Mouse (Mus musculus): ENCODE measurements around the gene Heg1. TPM values are rescaled to one million over a fixed set of nuclear protein-coding genes. Genes with fewer than 3 reads are reported as not detected.

The Heg1 gene
- polyA plus RNA-seq, 1 experiment from 2014 or later: 4.6 TPM

DNA sequence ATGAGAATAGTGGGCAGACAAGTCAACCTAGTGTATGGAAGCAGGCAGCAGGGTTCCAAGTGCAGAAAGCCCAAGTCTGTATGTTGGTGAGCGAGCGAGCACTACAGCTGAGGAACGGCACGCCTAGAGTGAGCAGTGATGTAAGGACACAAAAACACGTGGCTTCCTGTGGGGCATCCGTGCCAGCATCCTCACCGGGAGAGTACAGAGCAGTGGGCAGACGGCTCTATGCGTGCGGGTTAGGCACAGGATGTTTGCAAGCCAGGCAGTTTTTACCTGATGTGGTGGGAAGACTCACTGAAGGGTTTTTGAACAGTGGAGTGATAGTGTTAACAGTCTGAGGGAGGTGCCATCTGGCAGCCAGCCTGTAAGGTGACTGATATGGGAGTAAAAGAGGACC, 23.9 kb downstream of the Heg1 start:
- Histone ChIP-seq H3K27ac (ENCODE audit: low read length) (no peak overlapping the region), H3K27me3 (ENCODE audit: control insufficient read depth, insufficient read depth, low read depth, low read length) (no peaks in the 10 kb centered on the region), H3K4me2 (ENCODE audit: low read depth, low read length) (no peak overlapping the region), H3K36me3 (ENCODE audit: control insufficient read depth, insufficient read depth) (peaks cover 2% of the 10 kb centered on the region; the same call in 1 of the 2 replicates), H3K9ac (ENCODE audit: low read depth, low read length) (no peak overlapping the region), H3K4me1 (ENCODE audit: control insufficient read depth, low read depth, low read length) (no peaks in the 10 kb centered on the region; the same call in 1 of the 2 replicates), H3K9me3 (replicated peaks; ENCODE audit: control insufficient read depth, low read length) (no peaks in the 10 kb centered on the region), H3K4me3 (ENCODE audit: low read depth, low read length) (no peak overlapping the region)
- WGBS (ENCODE audit: insufficient replicate concordance): 72% methylated on average over 10 of the region's 10 CpGs
- ATAC-seq (ENCODE audit: low read depth): no peak

DNA sequence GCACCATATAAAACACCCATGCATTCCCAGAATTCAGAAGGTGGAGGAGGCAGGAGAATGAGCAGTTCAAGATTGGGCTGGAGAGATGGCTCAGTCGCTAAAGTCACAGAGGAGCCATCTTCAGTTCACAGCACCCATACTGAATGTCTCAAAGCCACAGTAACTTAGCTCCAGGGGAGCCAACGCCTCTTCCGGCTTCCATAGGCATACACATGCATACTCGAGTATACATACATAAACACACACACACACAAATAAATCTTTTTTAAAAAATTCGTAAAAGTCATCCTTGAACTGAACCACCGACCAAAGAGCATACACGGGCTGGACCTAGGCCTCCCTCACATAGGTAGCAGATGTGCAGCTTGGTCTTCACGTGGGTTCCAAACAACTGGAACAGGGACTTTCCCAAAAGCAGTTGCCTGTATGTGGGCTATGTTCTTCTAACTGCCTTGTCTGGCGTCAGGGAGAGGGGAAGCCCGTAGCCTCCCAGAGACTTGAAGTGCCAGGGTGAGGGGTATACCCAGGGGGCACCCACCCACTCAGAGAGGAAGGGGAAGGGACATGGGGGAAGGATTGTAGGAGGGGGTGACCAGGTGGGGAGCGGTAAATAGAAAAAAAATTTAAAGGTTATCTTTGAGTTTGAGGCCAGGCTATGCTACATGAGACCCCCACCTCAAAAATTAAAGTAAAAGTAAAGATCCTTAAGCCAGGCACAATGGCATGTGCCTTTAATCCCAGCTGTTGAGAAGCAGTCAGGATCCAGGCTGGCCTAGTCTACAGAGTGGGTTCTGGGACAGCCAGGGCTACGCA, 24.6 kb downstream of the Heg1 start:
- H3K4me2 ChIP-seq (ENCODE audit: low read depth, low read length): no peak overlapping the region
- no peak overlapping the region for H3K4me3 ChIP-seq (ENCODE audit: low read depth, low read length)
- no peaks in the 10 kb centered on the region for H3K9me3 ChIP-seq (replicated peaks; ENCODE audit: control insufficient read depth, low read length)
- H3K36me3 ChIP-seq (ENCODE audit: control insufficient read depth, insufficient read depth): peaks cover 2% of the 10 kb centered on the region; the same call in 1 of the 2 replicates
- WGBS (ENCODE audit: insufficient replicate concordance): 80% methylated on average over 12 of the region's 12 CpGs
- H3K4me1 ChIP-seq (ENCODE audit: control insufficient read depth, low read depth, low read length): no peaks in the 10 kb centered on the region; the same call in 1 of the 2 replicates
- H3K27ac ChIP-seq (ENCODE audit: low read length): no peak overlapping the region
- H3K9ac ChIP-seq (ENCODE audit: low read depth, low read length): no peak overlapping the region
- ATAC-seq (ENCODE audit: low read depth): no peak
- H3K27me3 ChIP-seq (ENCODE audit: control insufficient read depth, insufficient read depth, low read depth, low read length): no peaks in the 10 kb centered on the region

DNA sequence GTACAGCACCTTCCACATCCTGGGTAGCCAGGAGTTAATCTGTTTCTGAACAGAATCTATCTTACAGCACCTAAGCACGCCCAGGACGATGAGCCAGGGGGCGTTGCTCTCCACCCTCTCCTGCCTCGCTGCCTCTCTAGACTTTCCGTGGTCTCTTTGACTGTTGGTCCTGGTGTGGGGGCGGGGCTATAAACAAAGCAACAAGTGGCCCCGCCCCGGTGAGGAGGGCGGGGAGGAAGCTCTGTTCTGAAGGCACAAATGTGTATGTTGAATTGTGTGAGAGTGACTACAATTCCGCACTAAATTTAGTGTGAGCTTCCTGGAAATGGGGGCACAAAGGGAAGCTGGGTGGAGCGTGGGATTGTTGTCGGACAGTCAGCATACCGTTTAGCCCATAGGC, 30.1 kb downstream of the Heg1 start:
- Histone ChIP-seq H3K9me3 (replicated peaks; ENCODE audit: control insufficient read depth, low read length) (no peaks in the 10 kb centered on the region), H3K27ac (ENCODE audit: low read length) (no peak overlapping the region), H3K4me2 (ENCODE audit: low read depth, low read length) (peak overlapping the region; percentile 48), H3K4me3 (ENCODE audit: low read depth, low read length) (peak overlapping the region; percentile 23), H3K27me3 (ENCODE audit: control insufficient read depth, insufficient read depth, low read depth, low read length) (no peaks in the 10 kb centered on the region), H3K36me3 (ENCODE audit: control insufficient read depth, insufficient read depth) (peaks cover 2% of the 10 kb centered on the region; the same call in 1 of the 2 replicates), H3K4me1 (ENCODE audit: control insufficient read depth, low read depth, low read length) (peaks cover 8% of the 10 kb centered on the region), H3K9ac (ENCODE audit: low read depth, low read length) (peak overlapping the region; percentile 18; the same call in 1 of the 2 replicates)
- peak; percentile 80 for ATAC-seq (ENCODE audit: low read depth)
- WGBS (ENCODE audit: insufficient replicate concordance): 5% methylated on average over 13 of the region's 13 CpGs

DNA sequence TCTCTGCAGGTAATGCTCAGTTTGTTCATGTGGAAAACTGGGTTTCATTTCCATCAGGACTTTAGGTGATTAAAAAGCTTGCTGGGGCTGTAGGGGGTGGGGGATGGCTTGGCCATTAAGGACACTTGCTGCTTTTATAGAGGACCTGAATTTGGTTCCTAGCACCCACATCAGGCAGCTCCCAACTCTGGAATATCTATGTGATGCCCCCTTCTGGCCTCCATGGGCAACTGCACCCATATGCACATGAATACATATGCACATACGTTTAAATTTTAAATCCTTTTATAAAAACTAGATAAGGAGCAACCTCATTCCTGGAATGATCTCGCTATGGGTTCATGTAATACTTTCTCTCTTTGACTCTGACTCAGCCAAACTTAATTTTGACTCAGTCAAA, 39.1 kb downstream of the Heg1 start:
- no peak overlapping the region for H3K4me3 ChIP-seq (ENCODE audit: low read depth, low read length)
- H3K4me2 ChIP-seq (ENCODE audit: low read depth, low read length): no peak overlapping the region
- ATAC-seq (ENCODE audit: low read depth): no peak
- peaks cover 11% of the 10 kb centered on the region; the same call in 1 of the 2 replicates for H3K36me3 ChIP-seq (ENCODE audit: control insufficient read depth, insufficient read depth)
- WGBS (ENCODE audit: insufficient replicate concordance): 76% methylated on average over 2 of the region's 2 CpGs
- no peaks in the 10 kb centered on the region for H3K9me3 ChIP-seq (replicated peaks; ENCODE audit: control insufficient read depth, low read length)
- no peaks in the 10 kb centered on the region for H3K27me3 ChIP-seq (ENCODE audit: control insufficient read depth, insufficient read depth, low read depth, low read length)
- H3K9ac ChIP-seq (ENCODE audit: low read depth, low read length): no peak overlapping the region
- H3K4me1 ChIP-seq (ENCODE audit: control insufficient read depth, low read depth, low read length): peaks cover 5% of the 10 kb centered on the region
- H3K27ac ChIP-seq (ENCODE audit: low read length): no peak overlapping the region

DNA sequence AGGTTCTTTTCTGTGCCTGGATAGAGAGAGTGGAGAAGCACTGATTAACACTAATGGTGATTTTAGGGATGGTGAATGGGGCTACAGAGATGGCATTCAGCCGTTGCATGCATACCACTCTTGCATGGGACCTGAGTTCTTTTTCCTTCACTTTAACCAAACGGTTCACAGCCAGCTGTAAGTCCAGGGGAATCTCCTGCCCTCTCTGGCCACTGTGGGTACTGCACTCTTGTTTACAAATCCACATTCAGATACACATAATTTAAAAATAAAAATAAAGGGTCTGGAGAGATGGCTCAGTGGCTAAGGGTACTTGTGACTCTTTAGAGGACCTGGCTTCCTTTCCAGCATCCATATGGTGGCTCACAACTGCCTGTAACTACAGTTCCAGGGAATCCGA, 39.8 kb downstream of the Heg1 start:
- no peak for ATAC-seq (ENCODE audit: low read depth)
- Histone ChIP-seq H3K9ac (ENCODE audit: low read depth, low read length) (no peak overlapping the region), H3K27ac (ENCODE audit: low read length) (no peak overlapping the region), H3K27me3 (ENCODE audit: control insufficient read depth, insufficient read depth, low read depth, low read length) (no peaks in the 10 kb centered on the region), H3K36me3 (ENCODE audit: control insufficient read depth, insufficient read depth) (peaks cover 11% of the 10 kb centered on the region; the same call in 1 of the 2 replicates), H3K4me3 (ENCODE audit: low read depth, low read length) (no peak overlapping the region), H3K4me1 (ENCODE audit: control insufficient read depth, low read depth, low read length) (peaks cover 5% of the 10 kb centered on the region), H3K9me3 (replicated peaks; ENCODE audit: control insufficient read depth, low read length) (no peaks in the 10 kb centered on the region), H3K4me2 (ENCODE audit: low read depth, low read length) (no peak overlapping the region)
- WGBS (ENCODE audit: insufficient replicate concordance): 77% methylated on average over 3 of the region's 3 CpGs

DNA sequence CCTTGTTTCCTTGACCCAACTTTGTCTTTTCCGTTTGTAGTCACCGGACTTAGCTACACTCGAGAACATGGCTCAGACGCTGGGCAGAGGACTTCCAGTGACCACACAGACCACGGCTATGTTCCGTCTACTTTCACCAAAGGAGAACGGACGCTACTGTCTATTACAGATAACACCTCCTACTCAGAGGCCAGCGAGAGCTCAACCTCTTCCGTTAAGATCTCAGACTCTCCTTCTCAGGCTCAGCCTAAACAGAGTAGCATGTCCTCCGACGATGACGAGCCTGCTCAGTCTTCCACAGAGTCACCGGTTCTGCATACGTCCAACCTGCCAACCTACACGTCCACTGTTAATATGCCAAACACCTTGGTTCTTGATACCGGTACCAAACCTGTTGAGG, 42.1 kb downstream of the Heg1 start:
- 0 out of 2 replicates have a peak, but pooled peaks have one; percentile 19 for ATAC-seq (ENCODE audit: low read depth)
- peaks cover 11% of the 10 kb centered on the region; the same call in 1 of the 2 replicates for H3K36me3 ChIP-seq (ENCODE audit: control insufficient read depth, insufficient read depth)
- no peak overlapping the region for H3K9ac ChIP-seq (ENCODE audit: low read depth, low read length)
- H3K4me1 ChIP-seq (ENCODE audit: control insufficient read depth, low read depth, low read length): peaks cover 5% of the 10 kb centered on the region
- H3K4me3 ChIP-seq (ENCODE audit: low read depth, low read length): no peak overlapping the region
- H3K27me3 ChIP-seq (ENCODE audit: control insufficient read depth, insufficient read depth, low read depth, low read length): no peaks in the 10 kb centered on the region
- 54% methylated on average over 17 of the region's 17 CpGs for WGBS (ENCODE audit: insufficient replicate concordance)
- no peaks in the 10 kb centered on the region for H3K9me3 ChIP-seq (replicated peaks; ENCODE audit: control insufficient read depth, low read length)
- H3K4me2 ChIP-seq (ENCODE audit: low read depth, low read length): no peak overlapping the region
- H3K27ac ChIP-seq (ENCODE audit: low read length): no peak overlapping the region

DNA sequence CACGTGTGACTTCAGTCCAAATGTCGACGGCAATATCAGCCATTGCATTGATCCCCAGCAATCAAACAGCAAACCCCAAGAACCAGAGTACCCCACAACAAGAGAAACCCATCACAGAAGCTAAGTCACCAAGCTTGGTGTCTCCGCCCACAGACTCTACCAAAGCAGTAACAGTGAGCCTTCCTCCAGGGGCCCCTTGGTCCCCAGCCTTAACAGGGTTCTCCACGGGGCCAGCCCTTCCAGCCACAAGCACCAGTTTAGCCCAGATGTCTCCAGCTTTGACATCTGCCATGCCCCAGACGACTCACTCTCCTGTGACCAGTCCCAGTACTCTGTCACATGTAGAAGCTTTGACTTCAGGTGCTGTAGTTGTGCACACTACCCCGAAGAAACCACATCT, 42.7 kb downstream of the Heg1 start:
- Histone ChIP-seq H3K4me1 (ENCODE audit: control insufficient read depth, low read depth, low read length) (peaks cover 5% of the 10 kb centered on the region), H3K4me2 (ENCODE audit: low read depth, low read length) (no peak overlapping the region)
- ATAC-seq (ENCODE audit: low read depth): 0 out of 2 replicates have a peak, but pooled peaks have one; percentile 39

DNA sequence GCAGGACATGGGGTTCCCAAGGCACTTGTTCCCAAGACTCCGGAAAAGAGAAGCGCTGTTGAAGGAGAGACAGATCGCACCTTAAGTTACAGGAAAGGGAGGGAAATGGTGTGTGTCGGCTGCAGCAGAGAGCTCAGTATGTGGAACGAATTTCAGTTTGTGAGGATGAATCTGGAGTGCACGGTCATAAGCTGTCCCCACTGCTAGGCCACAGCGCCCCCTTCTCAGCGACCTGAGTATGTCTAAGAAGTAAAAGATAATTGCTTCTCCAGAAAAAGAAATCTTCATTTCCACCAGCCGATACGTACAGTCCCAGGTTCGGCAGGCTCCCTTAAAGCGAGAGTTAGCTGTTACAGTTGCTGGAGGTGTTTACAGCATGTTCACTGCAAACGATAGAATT, 44.3 kb downstream of the Heg1 start:
- H3K27me3 ChIP-seq (ENCODE audit: control insufficient read depth, insufficient read depth, low read depth, low read length): no peaks in the 10 kb centered on the region
- peaks cover 11% of the 10 kb centered on the region for H3K4me1 ChIP-seq (ENCODE audit: control insufficient read depth, low read depth, low read length)
- 76% methylated on average over 13 of the region's 13 CpGs for WGBS (ENCODE audit: insufficient replicate concordance)
- H3K27ac ChIP-seq (ENCODE audit: low read length): no peak overlapping the region
- peaks cover 10% of the 10 kb centered on the region; the same call in 1 of the 2 replicates for H3K36me3 ChIP-seq (ENCODE audit: control insufficient read depth, insufficient read depth)
- ATAC-seq (ENCODE audit: low read depth): no peak
- H3K4me2 ChIP-seq (ENCODE audit: low read depth, low read length): no peak overlapping the region
- no peak overlapping the region for H3K4me3 ChIP-seq (ENCODE audit: low read depth, low read length)
- no peak overlapping the region for H3K9ac ChIP-seq (ENCODE audit: low read depth, low read length)
- no peaks in the 10 kb centered on the region for H3K9me3 ChIP-seq (replicated peaks; ENCODE audit: control insufficient read depth, low read length)

More for the DNA sequence above, 42.7 kb downstream of the Heg1 start:
- peaks cover 11% of the 10 kb centered on the region; the same call in 1 of the 2 replicates for H3K36me3 ChIP-seq (ENCODE audit: control insufficient read depth, insufficient read depth)
- no peak overlapping the region for H3K4me3 ChIP-seq (ENCODE audit: low read depth, low read length)
- H3K9me3 ChIP-seq (replicated peaks; ENCODE audit: control insufficient read depth, low read length): no peaks in the 10 kb centered on the region
- no peaks in the 10 kb centered on the region for H3K27me3 ChIP-seq (ENCODE audit: control insufficient read depth, insufficient read depth, low read depth, low read length)
- no peak overlapping the region for H3K27ac ChIP-seq (ENCODE audit: low read length)
- WGBS (ENCODE audit: insufficient replicate concordance): 60% methylated on average over 7 of the region's 7 CpGs
- H3K9ac ChIP-seq (ENCODE audit: low read depth, low read length): no peak overlapping the region

DNA sequence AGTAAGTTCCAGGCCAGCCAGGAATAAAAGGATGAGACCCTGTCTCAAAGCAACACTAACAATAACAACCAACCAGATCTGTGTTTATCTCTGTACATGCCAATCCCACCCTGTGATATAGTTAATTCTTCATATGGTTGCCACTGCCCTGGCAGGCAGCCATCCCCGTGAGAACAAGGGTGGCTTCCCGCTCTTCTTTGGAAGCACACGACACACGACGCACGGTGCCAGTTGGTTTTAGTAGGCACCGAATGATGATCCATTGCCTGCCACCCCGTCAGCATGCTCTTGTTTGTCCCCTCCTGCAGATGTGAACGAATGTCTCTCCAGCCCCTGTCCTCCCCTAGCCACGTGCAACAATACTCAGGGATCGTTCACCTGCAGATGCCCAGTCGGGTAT, 47.1 kb downstream of the Heg1 start:
- ATAC-seq (ENCODE audit: low read depth): no peak
- Histone ChIP-seq H3K9me3 (replicated peaks; ENCODE audit: control insufficient read depth, low read length) (no peaks in the 10 kb centered on the region), H3K4me1 (ENCODE audit: control insufficient read depth, low read depth, low read length) (peaks cover 11% of the 10 kb centered on the region), H3K4me3 (ENCODE audit: low read depth, low read length) (no peak overlapping the region), H3K27ac (ENCODE audit: low read length) (no peak overlapping the region), H3K27me3 (ENCODE audit: control insufficient read depth, insufficient read depth, low read depth, low read length) (no peaks in the 10 kb centered on the region), H3K4me2 (ENCODE audit: low read depth, low read length) (no peak overlapping the region), H3K36me3 (ENCODE audit: control insufficient read depth, insufficient read depth) (peaks cover 4% of the 10 kb centered on the region; the same call in 1 of the 2 replicates), H3K9ac (ENCODE audit: low read depth, low read length) (no peak overlapping the region)
- 71% methylated on average over 12 of the region's 12 CpGs for WGBS (ENCODE audit: insufficient replicate concordance)

All from liver, embryonic 16.5 days (tissue).